Mouse (Mus musculus): ENCODE data around the gene Palmd. TPM values are rescaled to one million over a fixed set of nuclear protein-coding genes. Genes with fewer than 3 reads are reported as not detected.

The Palmd gene
- polyA plus RNA-seq, 1 experiment: 150 TPM

- Histone ChIP-seq H3K4me3 (ENCODE audit: insufficient read depth, low read depth, low read length) (no peak overlapping the region), H3K27ac (replicated peaks; ENCODE audit: low read depth, low read length) (peak overlapping the region; percentile 46; the same call in 1 of the 2 replicates), H3K4me1 (ENCODE audit: control insufficient read depth, insufficient read depth, insufficient read length, low read length) (peaks cover 19% of the 10 kb centered on the region)
These were observed 26.0 kb downstream of the Palmd start for GRCm38 (mm10) chr3:116942751-116943150.

DNA sequence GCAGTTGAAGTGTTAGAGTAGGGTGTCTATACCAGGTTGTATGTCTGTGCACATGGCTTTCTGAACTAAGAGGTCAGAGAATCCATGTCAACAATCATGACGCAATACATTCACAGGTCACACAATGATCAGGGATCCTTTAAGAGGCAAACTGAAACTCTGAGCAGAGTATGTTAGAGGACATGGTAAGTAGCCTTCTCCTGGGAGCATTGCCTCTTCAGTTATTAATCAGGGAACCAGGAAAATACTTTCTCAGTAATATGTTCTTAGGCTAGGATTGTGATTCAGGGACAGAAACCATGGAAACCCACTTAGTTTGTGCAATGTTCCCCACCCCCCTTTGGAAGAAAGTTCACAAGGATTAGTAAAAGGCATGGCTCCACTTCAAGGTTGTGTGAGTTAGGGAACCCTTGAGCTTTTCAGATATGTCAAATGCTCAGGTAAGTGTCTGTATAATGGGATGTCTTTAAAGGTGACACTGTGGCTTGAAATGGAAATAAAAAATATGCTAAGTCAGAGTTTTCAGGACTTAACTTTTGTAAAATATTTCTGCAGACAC lies 27.1 kb downstream of the Palmd start:
- Histone ChIP-seq H3K27ac (replicated peaks; ENCODE audit: low read depth, low read length) (peak overlapping the region; percentile 91), H3K4me1 (ENCODE audit: control insufficient read depth, insufficient read depth, insufficient read length, low read length) (peaks cover 18% of the 10 kb centered on the region), H3K4me3 (ENCODE audit: insufficient read depth, low read depth, low read length) (no peak overlapping the region)

DNA sequence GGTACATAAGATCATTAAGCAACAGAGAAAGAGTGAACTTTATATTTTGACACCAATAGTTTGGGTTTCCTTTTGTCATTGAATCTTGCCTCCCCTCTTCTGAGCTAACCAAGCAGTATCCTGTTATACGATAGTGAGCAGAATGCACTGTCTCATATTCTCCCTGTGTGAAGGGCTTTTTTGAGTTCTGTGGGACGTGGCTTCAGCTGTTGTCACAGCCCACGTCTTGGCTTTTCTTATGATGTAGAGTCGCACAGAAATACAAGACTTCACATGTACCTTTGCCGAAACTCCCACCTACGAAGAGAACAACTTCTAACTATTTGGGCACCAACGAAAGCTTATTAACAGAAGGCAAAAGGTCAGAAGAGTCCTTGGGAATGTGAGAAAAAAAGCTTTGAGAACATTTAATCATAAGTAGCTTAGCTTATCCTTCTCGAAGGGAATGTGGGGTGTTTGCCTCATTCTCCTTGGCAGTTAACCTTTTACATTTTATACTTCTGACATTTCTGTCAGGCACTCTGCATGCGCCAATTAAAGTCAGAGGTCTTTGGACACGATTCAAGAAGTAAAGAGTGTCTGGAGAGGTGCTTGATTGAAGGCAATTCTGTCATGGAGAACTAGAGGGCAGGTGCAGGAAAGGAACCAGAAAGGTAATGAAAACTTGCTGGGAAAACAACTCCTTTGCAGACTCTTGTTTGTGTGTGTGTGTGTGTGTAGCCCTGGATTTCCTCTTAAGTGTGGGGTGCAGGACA lies 27.8 kb downstream of the Palmd start:
- H3K27ac ChIP-seq (replicated peaks; ENCODE audit: low read depth, low read length): peak overlapping the region; percentile 98
- H3K4me3 ChIP-seq (ENCODE audit: insufficient read depth, low read depth, low read length): no peak overlapping the region
- H3K4me1 ChIP-seq (ENCODE audit: control insufficient read depth, insufficient read depth, insufficient read length, low read length): peaks cover 17% of the 10 kb centered on the region

DNA sequence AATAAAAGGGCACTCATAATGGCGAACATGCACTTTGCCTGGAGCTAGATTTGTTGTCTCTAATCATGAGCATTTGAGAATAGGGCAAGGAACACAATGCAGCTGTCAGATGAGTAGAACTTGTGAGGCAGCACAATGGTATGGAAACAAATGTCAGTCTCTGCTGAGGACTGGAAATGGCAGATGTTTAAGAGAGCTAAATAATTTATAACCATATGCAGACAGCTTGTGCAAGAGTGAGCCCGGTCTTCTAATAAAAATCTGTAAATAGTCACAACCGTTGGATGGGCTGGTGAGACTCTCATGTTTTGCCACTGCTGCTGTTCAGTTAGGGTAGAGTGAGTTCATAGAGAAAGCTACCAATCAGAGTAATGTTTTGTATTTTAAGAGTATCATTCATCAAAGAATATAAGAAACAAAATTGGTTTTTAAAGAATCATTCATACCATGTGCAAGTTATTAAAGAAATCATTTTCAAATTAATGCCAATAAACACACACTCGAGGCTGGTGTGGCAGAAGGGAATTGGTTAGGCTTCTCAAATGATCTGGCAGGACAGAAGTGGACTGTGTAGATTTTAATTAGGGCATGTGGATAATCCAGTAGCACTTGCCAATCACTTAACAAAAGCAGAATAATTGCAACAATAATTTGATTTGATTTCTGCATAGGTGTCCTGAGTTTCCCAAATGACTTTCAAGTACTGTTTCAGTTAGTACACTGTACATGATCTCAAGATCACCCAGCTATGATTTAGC lies 31.7 kb downstream of the Palmd start:
- Histone ChIP-seq H3K27ac (replicated peaks; ENCODE audit: low read depth, low read length) (0 out of 2 replicates have a peak overlapping the region, but pooled peaks have one; percentile 2), H3K4me3 (ENCODE audit: insufficient read depth, low read depth, low read length) (no peak overlapping the region), H3K4me1 (ENCODE audit: control insufficient read depth, insufficient read depth, insufficient read length, low read length) (peaks cover 6% of the 10 kb centered on the region; the same call in 1 of the 2 replicates)

DNA sequence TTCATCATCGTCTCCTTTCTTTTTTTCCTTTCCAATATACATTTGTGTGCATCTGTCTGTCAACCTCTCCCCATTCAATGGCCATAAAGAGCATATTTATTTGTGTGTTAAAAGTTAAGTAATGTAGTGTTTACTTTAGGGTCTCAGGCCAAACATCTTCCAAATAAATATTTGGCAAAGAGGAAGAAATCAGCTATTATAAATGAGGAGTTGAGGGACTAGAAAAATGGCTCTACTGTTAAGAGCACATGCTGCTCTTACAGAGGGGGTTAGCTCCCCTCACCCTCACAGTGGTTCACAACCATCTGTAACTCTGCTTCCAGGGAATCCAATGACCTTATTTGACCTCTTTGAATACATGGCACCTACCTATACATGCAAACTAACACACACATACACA lies 35.6 kb downstream of the Palmd start:
- no peak overlapping the region for H3K27ac ChIP-seq (replicated peaks; ENCODE audit: low read depth, low read length)
- no peak overlapping the region for H3K4me3 ChIP-seq (ENCODE audit: insufficient read depth, low read depth, low read length)
- H3K4me1 ChIP-seq (ENCODE audit: control insufficient read depth, insufficient read depth, insufficient read length, low read length): no peaks in the 10 kb centered on the region

DNA sequence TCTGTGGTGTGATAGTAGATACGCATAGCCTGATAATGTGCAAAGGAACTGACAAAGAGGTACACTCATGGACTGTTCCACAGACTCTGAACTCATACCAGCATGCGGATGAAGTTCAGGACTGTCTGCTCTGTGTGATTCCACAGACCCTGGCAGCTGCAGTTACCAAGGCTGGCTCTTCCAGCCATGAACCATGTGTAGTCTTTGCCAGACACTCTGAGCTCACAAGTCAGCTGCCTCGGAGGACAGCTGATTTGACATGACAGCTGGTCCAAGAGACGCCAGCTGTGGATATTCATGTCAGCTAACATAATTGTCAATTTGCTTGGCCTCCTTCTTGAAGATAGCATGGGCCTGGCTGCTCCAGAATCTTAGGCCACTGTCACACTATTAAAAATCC lies 39.8 kb downstream of the Palmd start:
- Histone ChIP-seq H3K4me3 (ENCODE audit: insufficient read depth, low read depth, low read length) (no peak overlapping the region), H3K4me1 (ENCODE audit: control insufficient read depth, insufficient read depth, insufficient read length, low read length) (no peaks in the 10 kb centered on the region), H3K27ac (replicated peaks; ENCODE audit: low read depth, low read length) (peak overlapping the region; percentile 19; the same call in 1 of the 2 replicates)

GRCm38 (mm10) chr3:116923042-116923441 lies 45.7 kb downstream of the Palmd start:
- Histone ChIP-seq H3K27ac (replicated peaks; ENCODE audit: low read depth, low read length) (peak overlapping the region; percentile 57; the same call in 1 of the 2 replicates), H3K4me1 (ENCODE audit: control insufficient read depth, insufficient read depth, insufficient read length, low read length) (0 out of 2 replicates have a peak, but pooled peaks cover 2% of the 10 kb centered on the region), H3K4me3 (ENCODE audit: insufficient read depth, low read depth, low read length) (no peak overlapping the region)

GRCm38 (mm10) chr3:116921535-116921934 lies 47.3 kb downstream of the Palmd start:
- 0 out of 2 replicates have a peak, but pooled peaks cover 2% of the 10 kb centered on the region for H3K4me1 ChIP-seq (ENCODE audit: control insufficient read depth, insufficient read depth, insufficient read length, low read length)
- peak overlapping the region; percentile 82 for H3K27ac ChIP-seq (replicated peaks; ENCODE audit: low read depth, low read length)
- no peak overlapping the region for H3K4me3 ChIP-seq (ENCODE audit: insufficient read depth, low read depth, low read length)

- H3K4me3 ChIP-seq (ENCODE audit: insufficient read depth, low read depth, low read length): no peak overlapping the region
- no peaks in the 10 kb centered on the region for H3K4me1 ChIP-seq (ENCODE audit: control insufficient read depth, insufficient read depth, insufficient read length, low read length)
- H3K27ac ChIP-seq (replicated peaks; ENCODE audit: low read depth, low read length): no peak overlapping the region
These were observed 51.8 kb downstream of the Palmd start for GRCm38 (mm10) chr3:116917016-116917415.

DNA sequence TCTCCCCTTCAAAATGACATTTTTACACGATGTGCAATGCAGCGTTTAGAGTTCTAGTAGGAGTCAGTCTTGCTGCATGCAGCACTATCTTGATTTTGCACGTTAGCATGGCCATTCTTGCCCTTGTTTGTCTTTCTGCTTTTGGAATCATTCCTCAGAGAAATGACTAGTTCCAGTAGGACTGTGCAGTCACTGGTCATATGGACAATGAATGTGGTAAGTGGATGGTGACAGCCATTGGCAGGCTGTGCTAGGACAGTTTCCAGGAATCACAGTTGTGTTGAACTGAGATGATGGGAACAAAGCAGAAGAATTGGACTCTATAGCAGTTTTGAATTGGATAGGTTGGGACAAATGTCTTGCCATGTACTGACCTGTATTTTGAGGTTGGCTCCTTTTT lies 53.9 kb downstream of the Palmd start:
- no peak overlapping the region for H3K4me3 ChIP-seq (ENCODE audit: insufficient read depth, low read depth, low read length)
- no peaks in the 10 kb centered on the region for H3K4me1 ChIP-seq (ENCODE audit: control insufficient read depth, insufficient read depth, insufficient read length, low read length)
- no peak overlapping the region for H3K27ac ChIP-seq (replicated peaks; ENCODE audit: low read depth, low read length)

GRCm38 (mm10) chr3:116914374-116914773 lies 54.4 kb downstream of the Palmd start:
- no peaks in the 10 kb centered on the region for H3K4me1 ChIP-seq (ENCODE audit: control insufficient read depth, insufficient read depth, insufficient read length, low read length)
- H3K4me3 ChIP-seq (ENCODE audit: insufficient read depth, low read depth, low read length): no peak overlapping the region
- no peak overlapping the region for H3K27ac ChIP-seq (replicated peaks; ENCODE audit: low read depth, low read length)

DNA sequence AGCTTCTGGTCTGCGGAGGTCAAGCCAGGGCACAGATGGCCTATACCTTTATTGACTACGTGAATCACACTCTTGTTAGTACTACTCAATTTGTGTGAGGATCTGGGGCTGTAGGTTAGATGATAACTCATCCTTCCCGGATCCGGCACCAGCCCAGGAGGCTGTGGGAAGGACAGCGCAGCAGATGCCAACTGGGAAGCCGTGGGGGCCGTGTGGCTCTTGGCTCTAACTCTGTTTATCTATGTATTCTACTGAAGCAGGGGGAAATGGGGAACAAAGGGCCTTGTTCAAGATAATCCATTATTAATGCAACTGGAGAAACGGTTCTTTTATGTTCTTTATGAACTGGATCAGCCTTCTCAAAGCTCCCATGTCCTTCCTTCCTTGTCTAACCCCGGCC lies 62.2 kb downstream of the Palmd start:
- H3K4me1 ChIP-seq (ENCODE audit: control insufficient read depth, insufficient read depth, insufficient read length, low read length): no peaks in the 10 kb centered on the region; the same call in 1 of the 2 replicates
- 0 out of 2 replicates have a peak overlapping the region, but pooled peaks have one; percentile 17 for H3K27ac ChIP-seq (replicated peaks; ENCODE audit: low read depth, low read length)
- H3K4me3 ChIP-seq (ENCODE audit: insufficient read depth, low read depth, low read length): no peak overlapping the region

GRCm38 (mm10) chr3:116905898-116906297 lies 62.9 kb downstream of the Palmd start:
- peak overlapping the region; percentile 93 for H3K27ac ChIP-seq (replicated peaks; ENCODE audit: low read depth, low read length)
- no peaks in the 10 kb centered on the region; the same call in 1 of the 2 replicates for H3K4me1 ChIP-seq (ENCODE audit: control insufficient read depth, insufficient read depth, insufficient read length, low read length)
- H3K4me3 ChIP-seq (ENCODE audit: insufficient read depth, low read depth, low read length): peak overlapping the region; percentile 50

DNA sequence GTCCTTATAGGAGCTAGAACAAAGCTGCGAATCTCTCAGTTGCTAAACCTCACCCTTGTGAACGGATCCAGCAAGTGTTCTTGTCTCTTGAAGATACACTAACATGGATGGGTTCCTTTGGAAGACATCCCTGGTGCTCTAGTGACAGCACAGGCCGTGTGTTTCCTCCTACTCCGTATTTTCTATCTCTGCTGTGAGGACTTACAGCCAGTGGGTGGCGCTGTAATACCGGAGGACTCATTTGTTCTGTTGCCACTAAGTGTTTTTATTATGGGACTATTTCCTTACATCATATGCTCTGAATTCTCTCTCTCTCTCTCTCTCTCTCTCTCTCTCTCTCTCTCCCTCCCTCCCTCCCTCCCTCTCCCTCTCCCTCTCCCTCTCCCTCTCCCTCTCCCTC lies 64.6 kb downstream of the Palmd start:
- no peak overlapping the region for H3K27ac ChIP-seq (replicated peaks; ENCODE audit: low read depth, low read length)
- H3K4me3 ChIP-seq (ENCODE audit: insufficient read depth, low read depth, low read length): no peak overlapping the region
- no peaks in the 10 kb centered on the region; the same call in 1 of the 2 replicates for H3K4me1 ChIP-seq (ENCODE audit: control insufficient read depth, insufficient read depth, insufficient read length, low read length)

GRCm38 (mm10) chr3:116892872-116893271 lies 75.9 kb downstream of the Palmd start:
- Histone ChIP-seq H3K4me3 (ENCODE audit: insufficient read depth, low read depth, low read length) (no peak overlapping the region), H3K4me1 (ENCODE audit: control insufficient read depth, insufficient read depth, insufficient read length, low read length) (no peaks in the 10 kb centered on the region), H3K27ac (replicated peaks; ENCODE audit: low read depth, low read length) (no peak overlapping the region)
